ENCODE assay signal across 11 mouse cellular contexts in the genomic region with DNA sequence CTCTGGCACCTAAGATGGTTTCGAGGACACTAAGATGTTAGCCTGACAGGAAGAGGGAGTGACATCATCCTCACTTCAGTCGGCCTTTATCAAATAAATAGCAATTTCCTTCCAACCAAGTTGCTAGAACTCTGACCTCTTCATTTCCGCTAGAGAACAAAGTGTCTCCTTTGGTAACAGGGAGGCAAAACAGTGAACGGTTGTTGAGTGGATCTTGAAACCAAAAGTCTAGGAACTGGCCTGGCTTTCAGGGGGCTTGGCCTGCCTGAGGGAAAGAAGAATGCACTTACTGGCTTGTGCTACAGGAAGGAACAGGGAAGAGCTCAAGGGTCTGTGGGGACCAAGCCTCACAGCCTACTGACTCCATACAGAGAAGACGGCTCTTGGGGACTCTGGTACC. TPM values are rescaled to one million over a fixed set of nuclear protein-coding genes. Genes with fewer than 3 reads are reported as not detected.
DNase-seq lines count a peak whose midpoint lies in the region; ATAC-seq lines count a peak whose summit lies in the region.
"Had no signal": no experiment of that assay in that cellular context is flagged by ENCODE, and none has a peak within 500 bp of the region (broad histone marks: within the 10 kb centered on the region; RNA-seq: fewer than 3 reads in every experiment).

No protein-coding gene starts in this region.

- H3K9ac ChIP-seq in heart, embryonic 12.5 days: no peak overlapping the region
- no peak overlapping the region for H3K9ac ChIP-seq in liver, embryonic 13.5 days

- no peak overlapping the region for H3K4me2 ChIP-seq in heart, embryonic 12.5 days
- no peak overlapping the region for H3K4me2 ChIP-seq in liver, embryonic 13.5 days

- H3K36me3 ChIP-seq in heart, embryonic 12.5 days: no peaks in the 10 kb centered on the region
- no peaks in the 10 kb centered on the region for H3K36me3 ChIP-seq in liver, embryonic 13.5 days

- H3K4me1 ChIP-seq in heart, embryonic 12.5 days (replicated peaks): peaks cover 30% of the 10 kb centered on the region
- peaks cover 22% of the 10 kb centered on the region for H3K4me1 ChIP-seq in liver, embryonic 13.5 days (replicated peaks)

- H3K27me3 ChIP-seq in heart, embryonic 12.5 days (replicated peaks): no peaks in the 10 kb centered on the region
- no peaks in the 10 kb centered on the region for H3K27me3 ChIP-seq in liver, embryonic 13.5 days

- DNase-seq in embryo, embryonic 10 days (ENCODE audit: low spot score): peak; percentile 17
- no peak for DNase-seq in embryo, embryonic 11 days
- DNase-seq in 416B (ENCODE audit: low read depth): peak; percentile 43
- DNase-seq in liver, embryonic 13.5 days: no peak
- no peak for DNase-seq in gastrocnemius, adult 8-10 months (ENCODE audit: low spot score in 2 of 2)
- no peak for DNase-seq in right cerebral cortex, adult 2 months (ENCODE audit: low spot score in 2 of 2)
- DNase-seq in right cerebral cortex, postnatal 4 days: no peak
- DNase-seq: cerebellum, adult 11 months; midbrain, embryonic 14.5 days; retina, postnatal 1 day had no signal

- no peaks in the 10 kb centered on the region for H3K9me3 ChIP-seq in heart, embryonic 12.5 days (replicated peaks)
- no peaks in the 10 kb centered on the region for H3K9me3 ChIP-seq in liver, embryonic 13.5 days (replicated peaks)

- 0 out of 2 replicates have a peak, but pooled peaks have one; percentile 15 for ATAC-seq in heart, embryonic 12.5 days (ENCODE audit: insufficient number of reproducible peaks, low FRiP score)
- ATAC-seq in liver, embryonic 13.5 days (ENCODE audit: low read depth): peak; percentile 31; the same call in 1 of the 2 replicates

- H3K27ac ChIP-seq in heart, embryonic 12.5 days (ENCODE audit: poor library complexity, severe bottlenecking): peak overlapping the region; percentile 69
- H3K27ac ChIP-seq in liver, embryonic 13.5 days: peak overlapping the region; percentile 50; the same call in 1 of the 2 replicates

- WGBS in heart, embryonic 12.5 days: 53% methylated on average over 5 of the region's 5 CpGs
- WGBS in liver, embryonic 13.5 days (ENCODE audit: insufficient replicate concordance): 39% methylated on average over 5 of the region's 5 CpGs

- H3K4me3 ChIP-seq in heart, embryonic 12.5 days: no peak overlapping the region
- no peak overlapping the region for H3K4me3 ChIP-seq in liver, embryonic 13.5 days (replicated peaks)

RNA-seq across cellular contexts. Expression of gene Mrpl44, which starts 24.6 kb away (rescaled TPM):
- polyA plus RNA-seq in heart, embryonic 12.5 days (2016; fragmentation: Nextera tagmentation; extraction: Ambion mirVana): 45.5 and 47.1 TPM in 2 replicates
- polyA plus RNA-seq in liver, embryonic 13.5 days (2015; fragmentation: Nextera tagmentation; extraction: Ambion mirVana): 32.3 and 34.9 TPM in 2 replicates
- total RNA-seq in gastrocnemius, adult 8-10 months (2022): 10 to 100 TPM; 30.4 to 34.7 (median 33.1) TPM

RNA-seq across cellular contexts. Expression of gene Wdfy1, which starts 24.8 kb away (rescaled TPM):
- 25.3 and 25.9 TPM in 2 replicates for polyA plus RNA-seq in heart, embryonic 12.5 days (2016; fragmentation: Nextera tagmentation; extraction: Ambion mirVana)
- polyA plus RNA-seq in liver, embryonic 13.5 days (2015; fragmentation: Nextera tagmentation; extraction: Ambion mirVana): 14.4 and 14.5 TPM in 2 replicates
- 10 to 100 TPM in 1 of 4 experiments, 1 to 10 TPM in 3; 9.1 to 14.7 (median 9.3) TPM for total RNA-seq in gastrocnemius, adult 8-10 months (2022)

Comparison
In these comparisons a context has a peak if more than half of its experiments do, and no peak if none do; other contexts are left out.
1. DNase-seq: peak in embryo, embryonic 10 days (single experiment) and 416B (single experiment); none in embryo, embryonic 11 days (single experiment), liver, embryonic 13.5 days (single experiment), gastrocnemius, adult 8-10 months (0 of 2), right cerebral cortex, adult 2 months (0 of 2) and right cerebral cortex, postnatal 4 days (single experiment).